Mouse (Mus musculus) lung, adult 2 months (tissue): ENCODE measurements around the gene Slc45a2. TPM values are rescaled to one million over a fixed set of nuclear protein-coding genes. Genes with fewer than 3 reads are reported as not detected.

Experiments
- DNase-seq: peaks from one replicate; pipeline ENCODE4 v3.0.0; 2022
- H3K4me1 ChIP-seq: fragments of 200-500 bp; 2 replicates; pipeline ENCODE4 v1.6.1; 2011; ENCODE audit warnings: low read length; ENCODE audit not compliant: control insufficient read depth, insufficient read depth
- H3K4me3 ChIP-seq: fragments of 200-500 bp; replicated peaks from 2 replicates; pipeline ENCODE3; 2011; ENCODE audit warnings: low read depth, mild to moderate bottlenecking, control low read depth, low read length; ENCODE audit errors: extremely low read depth
- CTCF ChIP-seq: fragments of 200-500 bp; IDR thresholded peaks from 2 replicates; pipeline ENCODE4 v1.5.1; 2011; ENCODE audit warnings: mild to moderate bottlenecking, low read length, control low read depth; ENCODE audit not compliant: insufficient read depth
- POLR2A ChIP-seq: fragments of 200-500 bp; IDR thresholded peaks from 2 replicates; pipeline ENCODE4 v1.6.1; 2011; ENCODE audit warnings: low read depth, mild to moderate bottlenecking, control low read depth, low read length, borderline replicate concordance; ENCODE audit errors: extremely low read depth
- WGBS: fragments of 180-500 bp; shearing (Covaris S2); methylation state at CpG from one replicate; pipeline ENCODE4 v1.1.7; 2018; 5-methylcytosine and 5-hydroxymethylcytosine counted together
- polyA plus RNA-seq: library from polyadenylated mRNA; depleted of rRNA; stranded (reverse); fragments of >200 nt; gene quantifications from 2 replicates; pipeline ENCODE4 v1.2.3, GENCODE M21; 2012

The Slc45a2 gene
- polyA plus RNA-seq, 1 experiment: not detected

GRCm38 (mm10) chr15:11036535-11037375 lies 36.2 kb downstream of the Slc45a2 start:
- 2% methylated on average over 49 of the region's 49 CpGs for WGBS
- H3K4me1 ChIP-seq: no peaks in the 10 kb centered on the region
- DNase-seq: no peak
- no peak overlapping the region for H3K4me3 ChIP-seq
- TF ChIP-seq POLR2A (no peak), CTCF (no peak)

DNA sequence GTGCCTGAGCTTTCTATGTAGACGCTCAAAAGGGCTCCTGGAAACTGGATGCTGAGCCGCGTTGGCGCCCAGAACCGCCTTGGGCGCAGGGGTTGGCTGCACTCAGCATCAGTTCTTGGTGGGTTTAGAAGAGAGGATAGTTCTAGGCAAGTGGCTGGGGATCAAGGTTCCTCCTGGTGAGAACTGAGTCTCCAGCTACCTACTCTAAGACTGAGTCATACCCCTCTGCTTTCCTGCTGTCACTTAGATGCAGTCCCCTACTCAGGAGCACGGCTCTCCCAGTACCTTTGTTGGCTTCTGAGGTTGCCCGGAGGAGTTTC lies 36.8 kb downstream of the Slc45a2 start:
- no peaks in the 10 kb centered on the region for H3K4me1 ChIP-seq
- TF ChIP-seq CTCF (no peak), POLR2A (no peak)
- 3% methylated on average over 8 of the region's 8 CpGs for WGBS
- DNase-seq: no peak
- no peak overlapping the region for H3K4me3 ChIP-seq

DNA sequence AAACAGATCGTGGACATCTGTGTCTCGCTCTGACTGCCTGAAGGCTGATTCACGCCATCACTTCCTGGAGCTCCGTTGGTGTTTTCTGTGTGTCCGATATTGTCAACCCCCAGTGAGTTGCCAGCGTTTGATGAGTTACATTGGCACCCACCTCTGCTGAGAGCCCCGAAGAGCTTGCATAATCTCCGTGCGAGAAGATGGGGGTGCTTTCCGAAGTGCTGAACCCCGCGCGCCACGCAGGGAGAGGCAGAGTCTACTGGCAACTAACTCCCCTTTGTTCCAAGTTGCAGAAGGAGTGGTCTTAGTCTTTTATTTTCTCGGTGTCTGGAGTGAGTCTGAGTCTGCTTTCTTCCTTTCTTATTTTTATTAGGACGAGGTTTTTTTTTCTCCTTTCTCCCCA lies 37.2 kb downstream of the Slc45a2 start, which contains the start of gene Rxfp3:
Gene Rxfp3, minus strand, starts transcription at position 281 of the 400 bp plus-strand sequence.
- WGBS: 2% methylated on average over 16 of the region's 16 CpGs
- no peaks in the 10 kb centered on the region for H3K4me1 ChIP-seq
- no peak for DNase-seq
- H3K4me3 ChIP-seq: no peak within 1 kb of the TSS
- no peak for TF ChIP-seq POLR2A
- no peak for TF ChIP-seq CTCF

GRCm38 (mm10) chr15:11038476-11038875 lies 38.0 kb downstream of the Slc45a2 start:
- Histone ChIP-seq H3K4me3 (no peak overlapping the region), H3K4me1 (no peaks in the 10 kb centered on the region)
- WGBS: 2% methylated on average over 12 of the region's 12 CpGs
- peak; percentile 21 for DNase-seq
- TF ChIP-seq POLR2A: no peak
- peak; percentile 24; the same call in 1 of the 2 replicates for TF ChIP-seq CTCF

GRCm38 (mm10) chr15:11040067-11040466 lies 39.5 kb downstream of the Slc45a2 start:
- DNase-seq: no peak
- no peak overlapping the region for H3K4me3 ChIP-seq
- H3K4me1 ChIP-seq: no peaks in the 10 kb centered on the region
- TF ChIP-seq POLR2A (no peak), CTCF (no peak)
- WGBS: 32% methylated on average over 5 of the region's 5 CpGs

- no peak for DNase-seq
- WGBS: 56% methylated on average over 2 of the region's 2 CpGs
- no peak overlapping the region for H3K4me3 ChIP-seq
- TF ChIP-seq POLR2A: no peak
- TF ChIP-seq CTCF: no peak
- no peaks in the 10 kb centered on the region for H3K4me1 ChIP-seq
These were observed 40.7 kb downstream of the Slc45a2 start for GRCm38 (mm10) chr15:11041229-11041628.

DNA sequence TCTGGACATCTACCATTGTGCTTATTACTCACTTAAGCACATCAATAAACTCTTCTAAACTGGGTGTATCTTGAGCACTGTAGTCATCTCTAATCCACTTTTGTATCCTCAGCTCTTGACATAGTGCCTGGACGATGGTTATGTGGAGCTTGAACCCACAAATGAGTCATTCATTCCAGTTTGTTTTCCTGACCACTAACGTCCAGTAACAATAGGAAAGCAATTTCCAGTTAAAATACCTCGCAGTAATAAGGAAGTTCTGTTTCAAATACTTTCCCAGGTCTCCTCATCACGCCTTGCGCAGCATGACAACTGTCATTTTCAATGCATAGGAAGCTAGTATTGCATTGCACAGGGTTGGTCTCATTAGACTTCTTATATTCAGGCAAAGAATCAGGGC lies 42.3 kb downstream of the Slc45a2 start:
- DNase-seq: no peak
- 63% methylated on average over 5 of the region's 5 CpGs for WGBS

GRCm38 (mm10) chr15:11053678-11054439 lies 53.3 kb downstream of the Slc45a2 start:
- TF ChIP-seq CTCF: no peak
- TF ChIP-seq POLR2A: no peak
- WGBS: 51% methylated on average over 10 of the region's 10 CpGs
- Histone ChIP-seq H3K4me3 (no peak overlapping the region), H3K4me1 (no peaks in the 10 kb centered on the region)
- no peak for DNase-seq

More for the DNA sequence above, 42.3 kb downstream of the Slc45a2 start:
- Histone ChIP-seq H3K4me3 (no peak overlapping the region), H3K4me1 (no peaks in the 10 kb centered on the region)
- TF ChIP-seq POLR2A: no peak
- no peak for TF ChIP-seq CTCF

GRCm38 (mm10) chr15:11054440-11055080 lies 54.0 kb downstream of the Slc45a2 start:
- no peak for DNase-seq
- TF ChIP-seq POLR2A (no peak), CTCF (no peak)
- WGBS: 42% methylated on average over 7 of the region's 7 CpGs

More at GRCm38 (mm10) chr15:11054440-11055080, 54.0 kb downstream of the Slc45a2 start:
- no peak overlapping the region for H3K4me3 ChIP-seq
- H3K4me1 ChIP-seq: no peaks in the 10 kb centered on the region
